Comparison of ENCODE assay signal across 14 mouse cellular contexts in the genomic region with DNA sequence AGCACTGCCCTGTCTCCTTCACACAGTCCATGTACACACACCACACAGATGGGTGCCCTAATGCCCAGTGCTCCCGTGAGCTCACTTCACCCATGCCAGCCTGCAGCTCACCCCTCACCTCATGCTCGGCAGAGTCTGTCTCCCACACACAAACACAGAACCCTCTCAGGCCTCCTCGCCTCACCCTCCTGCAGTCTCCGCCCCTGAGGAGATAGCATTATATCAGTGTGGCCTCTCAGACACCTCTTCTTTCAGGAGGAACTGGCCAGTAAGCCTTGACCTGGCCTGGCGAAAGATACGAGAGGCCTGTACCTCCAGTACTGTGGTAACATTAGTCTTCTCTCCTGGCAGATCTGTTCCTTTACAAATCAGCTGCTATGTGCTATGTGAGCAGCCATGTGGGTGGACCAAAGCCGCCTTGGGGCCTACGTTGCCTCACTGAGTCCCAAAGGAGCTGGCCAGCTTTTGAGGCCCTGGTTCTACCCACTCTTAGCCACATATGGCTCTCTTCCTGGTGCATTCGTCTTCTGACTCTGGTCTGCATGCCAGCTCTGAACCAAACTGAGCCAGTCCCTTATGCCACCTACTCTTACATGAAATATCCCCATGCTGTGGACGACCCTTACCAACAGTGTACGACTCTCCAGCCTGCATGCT.
A peak's percentile ranks its signal among the peaks of the same experiment; 100 is the strongest.
DNase-seq lines count a peak whose midpoint lies in the region; ATAC-seq and TF ChIP-seq lines count a peak whose summit lies in the region.
"Had no signal": no experiment of that assay in that cellular context is flagged by ENCODE, and none has a peak within 500 bp of the region (broad histone marks: within the 10 kb centered on the region; RNA-seq: fewer than 3 reads in every experiment).

No protein-coding gene starts in this region.

- no peak for TF ChIP-seq CTCF in hindbrain, postnatal 0 days (IDR thresholded peaks at IDR 0.05; ENCODE audit: low read depth)
- no peak for TF ChIP-seq CTCF in liver, embryonic 14.5 days (IDR thresholded peaks at IDR 0.05; ENCODE audit: low read depth)

- H3K4me1 ChIP-seq in hindbrain, embryonic 10.5 days (replicated peaks): peaks cover 22% of the 10 kb centered on the region
- no peaks in the 10 kb centered on the region for H3K4me1 ChIP-seq in hindbrain, postnatal 0 days (ENCODE audit: insufficient read depth, low read length)
- H3K4me1 ChIP-seq in liver, embryonic 14.5 days (replicated peaks; ENCODE audit: control insufficient read depth in 2 of 2, insufficient read depth in 2 of 2, low read length in 1 of 2): peaks cover 5 to 18% of the 10 kb centered on the region in 2 experiments

- TF ChIP-seq EP300 in liver, embryonic 14.5 days (IDR thresholded peaks at IDR 0.05; ENCODE audit: low read depth): no peak

- 88% methylated on average over 11 of the region's 11 CpGs for WGBS in hindbrain, embryonic 10.5 days
- 85% methylated on average over 11 of the region's 11 CpGs for WGBS in hindbrain, postnatal 0 days
- 54% methylated on average over 11 of the region's 11 CpGs for WGBS in liver, embryonic 14.5 days (ENCODE audit: insufficient replicate concordance)

- H3K27ac ChIP-seq in hindbrain, embryonic 10.5 days: peak overlapping the region; percentile 57
- no peak overlapping the region for H3K27ac ChIP-seq in hindbrain, postnatal 0 days
- no peak overlapping the region for H3K27ac ChIP-seq in liver, embryonic 14.5 days
- H3K27ac ChIP-seq: limb, embryonic 13.5 days; macrophage had no signal

- H3K9ac ChIP-seq in hindbrain, postnatal 0 days (replicated peaks; ENCODE audit: low read length): no peak overlapping the region
- no peak overlapping the region for H3K9ac ChIP-seq in liver, embryonic 14.5 days (replicated peaks)
- H3K9ac ChIP-seq: limb, embryonic 13.5 days had no signal

- no peaks in the 10 kb centered on the region for H3K36me3 ChIP-seq in hindbrain, embryonic 10.5 days
- H3K36me3 ChIP-seq in hindbrain, postnatal 0 days (ENCODE audit: insufficient read depth, low read length): no peaks in the 10 kb centered on the region
- no peaks in the 10 kb centered on the region for H3K36me3 ChIP-seq in liver, embryonic 14.5 days (replicated peaks; ENCODE audit: control insufficient read depth, insufficient read depth, low read depth)
- H3K36me3 ChIP-seq: limb, embryonic 13.5 days had no signal

- no peaks in the 10 kb centered on the region for H3K9me3 ChIP-seq in hindbrain, embryonic 10.5 days
- H3K9me3 ChIP-seq in hindbrain, postnatal 0 days (ENCODE audit: low read length): no peaks in the 10 kb centered on the region
- H3K9me3 ChIP-seq in liver, embryonic 14.5 days (ENCODE audit: control insufficient read depth, low read length): no peaks in the 10 kb centered on the region
- H3K9me3 ChIP-seq: limb, embryonic 13.5 days had no signal

- H3K27me3 ChIP-seq in hindbrain, embryonic 10.5 days (ENCODE audit: insufficient read depth, poor library complexity, severe bottlenecking): no peaks in the 10 kb centered on the region
- H3K27me3 ChIP-seq in hindbrain, postnatal 0 days (ENCODE audit: insufficient read depth, low read length): no peaks in the 10 kb centered on the region
- H3K27me3 ChIP-seq in liver, embryonic 14.5 days (ENCODE audit: control insufficient read depth, insufficient read depth, low read length): no peaks in the 10 kb centered on the region
- H3K27me3 ChIP-seq: limb, embryonic 13.5 days had no signal

- no peak for ATAC-seq in hindbrain, postnatal 0 days
- ATAC-seq in liver, embryonic 14.5 days (ENCODE audit: insufficient read depth): peak; percentile 65
- ATAC-seq: inflammation-experienced regulatory T-cells, adult 6 months had no signal

- no peak for DNase-seq in hindbrain, embryonic 10.5 days (ENCODE audit: low spot score)
- DNase-seq in hindbrain, postnatal 0 days (ENCODE audit: low spot score): no peak
- DNase-seq in right cerebral cortex, adult 18-20 months: peak; percentile 31
- DNase-seq in right cerebral cortex, postnatal 4 days: no peak
- no peak for DNase-seq in liver, embryonic 14.5 days (ENCODE audit: low read depth in 3 of 3, low spot score in 3 of 3)
- DNase-seq in natural killer cell, adult 2 months (ENCODE audit: low spot score in 2 of 2): no peak
- no peak for DNase-seq in B cell, adult 2 months
- DNase-seq: cerebellum, adult 18-20 months; embryo, embryonic 11 days; kidney, postnatal 10 days had no signal

- H3K4me2 ChIP-seq in hindbrain, postnatal 0 days (ENCODE audit: low read depth, low read length): no peak overlapping the region
- peak overlapping the region; percentile 22 for H3K4me2 ChIP-seq in liver, embryonic 14.5 days (ENCODE audit: low read depth)
- H3K4me2 ChIP-seq: limb, embryonic 13.5 days had no signal

- no peak overlapping the region for H3K4me3 ChIP-seq in hindbrain, embryonic 10.5 days
- no peak overlapping the region for H3K4me3 ChIP-seq in hindbrain, postnatal 0 days (ENCODE audit: low read length)
- no peak overlapping the region for H3K4me3 ChIP-seq in liver, embryonic 14.5 days (ENCODE audit: insufficient read depth in 1 of 2, low read depth in 2 of 2, low read length in 2 of 2)
- H3K4me3 ChIP-seq: limb, embryonic 13.5 days; myocyte had no signal
